17 mouse cellular contexts compared by ENCODE assay signal in the genomic region with DNA sequence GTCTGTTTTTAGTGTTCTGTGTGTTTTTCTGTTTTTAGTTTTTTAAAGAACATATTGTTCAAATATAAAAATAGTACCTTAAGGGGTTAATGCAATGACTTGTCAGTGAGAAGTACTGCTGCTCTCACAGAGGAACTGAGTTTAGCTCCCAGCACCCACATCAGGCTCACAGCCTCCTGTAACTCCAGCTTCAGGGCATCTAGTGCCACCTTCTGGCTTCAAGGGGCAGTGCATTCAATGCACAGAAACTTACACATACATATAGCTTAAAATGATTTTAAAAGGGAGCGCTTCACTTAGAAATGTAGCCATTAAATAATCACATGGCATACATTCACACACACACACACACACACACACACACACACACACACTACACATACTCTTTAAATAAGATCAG.
A peak's percentile ranks its signal among the peaks of the same experiment; 100 is the strongest.
DNase-seq lines count a peak whose midpoint lies in the region; ATAC-seq and TF ChIP-seq lines count a peak whose summit lies in the region.
"Had no signal": no experiment of that assay in that cellular context is flagged by ENCODE, and none has a peak within 500 bp of the region (broad histone marks: within the 10 kb centered on the region; RNA-seq: fewer than 3 reads in every experiment).

No protein-coding gene starts in this region.

- no peaks in the 10 kb centered on the region; the same call in 1 of the 2 replicates for H3K9me3 ChIP-seq in hindbrain, postnatal 0 days (ENCODE audit: low read length)
- H3K9me3 ChIP-seq in hindbrain, embryonic 10.5 days, result peaks cover 8% of the 10 kb centered on the region; the same call in 1 of the 2 replicates
- no peaks in the 10 kb centered on the region for H3K9me3 ChIP-seq in liver, embryonic 14.5 days (ENCODE audit: control insufficient read depth, low read length)
- H3K9me3 ChIP-seq in liver, embryonic 11.5 days (ENCODE audit: control insufficient read depth, low read length), result no peaks in the 10 kb centered on the region
- H3K9me3 ChIP-seq in E14TG2a.4 (ENCODE audit: low read length), result no peaks in the 10 kb centered on the region; the same call in 1 of the 2 replicates
- H3K9me3 ChIP-seq: heart, embryonic 15.5 days; limb, embryonic 15.5 days; midbrain, embryonic 13.5 days had no signal

- no peaks in the 10 kb centered on the region for H3K4me1 ChIP-seq in hindbrain, postnatal 0 days (ENCODE audit: insufficient read depth, low read length)
- peaks cover 18% of the 10 kb centered on the region for H3K4me1 ChIP-seq in hindbrain, embryonic 10.5 days (replicated peaks)
- H3K4me1 ChIP-seq in liver, embryonic 14.5 days (replicated peaks; ENCODE audit: control insufficient read depth in 2 of 2, insufficient read depth in 2 of 2, low read length in 1 of 2), result peaks cover 0 to 2% of the 10 kb centered on the region in 2 experiments; a peak in 1 of 4 replicates
- no peaks in the 10 kb centered on the region for H3K4me1 ChIP-seq in liver, embryonic 11.5 days (replicated peaks; ENCODE audit: control insufficient read depth, insufficient read depth, low read length)
- H3K4me1 ChIP-seq in E14TG2a.4 (replicated peaks; ENCODE audit: low read depth, low read length), result peaks cover 10% of the 10 kb centered on the region
- peaks cover 2% of the 10 kb centered on the region; the same call in 1 of the 2 replicates for H3K4me1 ChIP-seq in bone marrow, adult 2 months (ENCODE audit: control insufficient read depth, insufficient read depth, low read length)
- H3K4me1 ChIP-seq: hindbrain, embryonic 13.5 days; midbrain, embryonic 13.5 days had no signal

- no peak overlapping the region for H3K4me2 ChIP-seq in hindbrain, postnatal 0 days (ENCODE audit: low read depth, low read length)
- H3K4me2 ChIP-seq in liver, embryonic 14.5 days (ENCODE audit: low read depth), result no peak overlapping the region
- no peak overlapping the region for H3K4me2 ChIP-seq in liver, embryonic 11.5 days
- H3K4me2 ChIP-seq: embryonic facial prominence, embryonic 12.5 days; heart, embryonic 15.5 days; hindbrain, embryonic 13.5 days; limb, embryonic 15.5 days; midbrain, embryonic 13.5 days had no signal

- H3K4me3 ChIP-seq in hindbrain, postnatal 0 days (ENCODE audit: low read length), result no peak overlapping the region
- H3K4me3 ChIP-seq in hindbrain, embryonic 10.5 days, result no peak overlapping the region
- H3K4me3 ChIP-seq in liver, embryonic 14.5 days (ENCODE audit: insufficient read depth in 1 of 2, low read depth in 2 of 2, low read length in 2 of 2), result no peak overlapping the region
- H3K4me3 ChIP-seq in liver, embryonic 11.5 days (ENCODE audit: low read depth, low read length), result no peak overlapping the region
- H3K4me3 ChIP-seq in E14TG2a.4 (replicated peaks; ENCODE audit: low read length), result no peak overlapping the region
- H3K4me3 ChIP-seq in bone marrow, adult 2 months (replicated peaks; ENCODE audit: control insufficient read depth, low read depth, low read length), result no peak overlapping the region
- H3K4me3 ChIP-seq: embryonic facial prominence, embryonic 12.5 days; heart, embryonic 15.5 days; hindbrain, embryonic 13.5 days; limb, embryonic 15.5 days; midbrain, embryonic 13.5 days had no signal

- H3K36me3 ChIP-seq in hindbrain, postnatal 0 days (ENCODE audit: insufficient read depth, low read length), result no peaks in the 10 kb centered on the region
- peaks cover 10% of the 10 kb centered on the region; the same call in 1 of the 2 replicates for H3K36me3 ChIP-seq in hindbrain, embryonic 10.5 days
- no peaks in the 10 kb centered on the region for H3K36me3 ChIP-seq in liver, embryonic 14.5 days (replicated peaks; ENCODE audit: control insufficient read depth, insufficient read depth, low read depth)
- H3K36me3 ChIP-seq in liver, embryonic 11.5 days (ENCODE audit: control insufficient read depth, insufficient read depth, low read length), result peaks cover 5% of the 10 kb centered on the region; the same call in 1 of the 2 replicates
- no peaks in the 10 kb centered on the region for H3K36me3 ChIP-seq in E14TG2a.4 (ENCODE audit: insufficient read depth, low read length)
- H3K36me3 ChIP-seq: heart, embryonic 15.5 days; hindbrain, embryonic 13.5 days; limb, embryonic 15.5 days; midbrain, embryonic 13.5 days had no signal

- DNase-seq in hindbrain, postnatal 0 days (ENCODE audit: low spot score), result no peak
- no peak for DNase-seq in hindbrain, embryonic 10.5 days (ENCODE audit: low spot score)
- no peak for DNase-seq in liver, embryonic 14.5 days (ENCODE audit: low read depth in 3 of 3, low spot score in 3 of 3)
- DNase-seq in liver, embryonic 11.5 days (ENCODE audit: low spot score), result no peak
- no peak for DNase-seq in spleen, adult 18-20 months
- no peak for DNase-seq in adrenal gland, adult 8-10 months
- DNase-seq: cerebellum, adult 11-12 months; kidney, adult 9 months; thymus, adult 18-20 months had no signal

- TF ChIP-seq CTCF in hindbrain, postnatal 0 days (IDR thresholded peaks at IDR 0.05; ENCODE audit: low read depth), result 0 out of 2 replicates have a peak, but pooled peaks have one; percentile 36
- TF ChIP-seq CTCF in liver, embryonic 14.5 days (IDR thresholded peaks at IDR 0.05; ENCODE audit: low read depth), result peak; percentile 57
- peak; percentile 60 for TF ChIP-seq CTCF in E14TG2a.4 (conservative IDR thresholded peaks at IDR 0.05; ENCODE audit: low read length)
- peak; percentile 38; the same call in 1 of the 2 replicates for TF ChIP-seq CTCF in bone marrow, adult 2 months (IDR thresholded peaks at IDR 0.05; ENCODE audit: control insufficient read depth, insufficient read depth, low read length)

- 100% methylated on average over 1 of the region's 1 CpGs for WGBS in hindbrain, postnatal 0 days
- 93% methylated on average over 1 of the region's 1 CpGs for WGBS in hindbrain, embryonic 10.5 days
- WGBS in liver, embryonic 14.5 days (ENCODE audit: insufficient replicate concordance), result 78% methylated on average over 1 of the region's 1 CpGs
- 96% methylated on average over 1 of the region's 1 CpGs for WGBS in liver, embryonic 11.5 days
- 79% methylated on average over 1 of the region's 1 CpGs for WGBS in bone marrow, adult 2 months

- no peak overlapping the region for H3K9ac ChIP-seq in hindbrain, postnatal 0 days (replicated peaks; ENCODE audit: low read length)
- no peak overlapping the region for H3K9ac ChIP-seq in liver, embryonic 14.5 days (replicated peaks)
- no peak overlapping the region for H3K9ac ChIP-seq in liver, embryonic 11.5 days (ENCODE audit: low read depth, low read length)
- H3K9ac ChIP-seq: embryonic facial prominence, embryonic 12.5 days; heart, embryonic 15.5 days; hindbrain, embryonic 13.5 days; limb, embryonic 15.5 days; midbrain, embryonic 13.5 days had no signal

- no peak for TF ChIP-seq EP300 in liver, embryonic 14.5 days (IDR thresholded peaks at IDR 0.05; ENCODE audit: low read depth)

- no peak for TF ChIP-seq POLR2A in bone marrow, adult 2 months (IDR thresholded peaks at IDR 0.05; ENCODE audit: borderline replicate concordance, control insufficient read depth, low read depth, low read length)

- ATAC-seq in hindbrain, postnatal 0 days, result no peak
- no peak for ATAC-seq in liver, embryonic 14.5 days (ENCODE audit: insufficient read depth)
- ATAC-seq in liver, embryonic 11.5 days (replicated peaks; ENCODE audit: low FRiP score), result no peak
- ATAC-seq: midbrain, embryonic 13.5 days had no signal

- H3K27ac ChIP-seq in hindbrain, postnatal 0 days, result no peak overlapping the region
- H3K27ac ChIP-seq in hindbrain, embryonic 10.5 days, result no peak overlapping the region
- H3K27ac ChIP-seq in liver, embryonic 14.5 days, result no peak overlapping the region
- H3K27ac ChIP-seq in liver, embryonic 11.5 days (ENCODE audit: low read depth, low read length), result no peak overlapping the region
- H3K27ac ChIP-seq in bone marrow, adult 2 months (ENCODE audit: control insufficient read depth, insufficient read depth, low read depth, low read length, poor library complexity), result no peak overlapping the region
- H3K27ac ChIP-seq: heart, embryonic 15.5 days; hindbrain, embryonic 13.5 days; macrophage; midbrain, embryonic 13.5 days had no signal

- H3K27me3 ChIP-seq in hindbrain, postnatal 0 days (ENCODE audit: insufficient read depth, low read length), result no peaks in the 10 kb centered on the region
- H3K27me3 ChIP-seq in hindbrain, embryonic 10.5 days (ENCODE audit: insufficient read depth, poor library complexity, severe bottlenecking), result no peaks in the 10 kb centered on the region
- no peaks in the 10 kb centered on the region for H3K27me3 ChIP-seq in liver, embryonic 14.5 days (ENCODE audit: control insufficient read depth, insufficient read depth, low read length)
- no peaks in the 10 kb centered on the region for H3K27me3 ChIP-seq in liver, embryonic 11.5 days (replicated peaks; ENCODE audit: control insufficient read depth, insufficient read depth, low read length)
- no peaks in the 10 kb centered on the region for H3K27me3 ChIP-seq in E14TG2a.4 (ENCODE audit: insufficient read depth, low read length)
- H3K27me3 ChIP-seq: embryonic facial prominence, embryonic 12.5 days; heart, embryonic 15.5 days; hindbrain, embryonic 13.5 days; limb, embryonic 15.5 days; midbrain, embryonic 13.5 days had no signal
